Mouse (Mus musculus): ENCODE measurements around the gene Gtf3c6. TPM values are rescaled to one million over a fixed set of nuclear protein-coding genes. Genes with fewer than 3 reads are reported as not detected.

Gtf3c6 gene
- total RNA-seq, 2 experiments from 2014 or later, result 19.2 to 20.1 TPM

- intact Hi-C loops (cut with DNase I), result loop anchor here (5.0 kb wide), 2 partner anchors 35 to 85 kb away; no protein-coding TSS in a partner anchor
Observed at GRCm38 (mm10) chr10:40262200-40262599, 4.3 kb upstream of the Gtf3c6 start.

GRCm38 (mm10) chr10:40260305-40260704 lies 2.4 kb upstream of the Gtf3c6 start:
- intact Hi-C loops (cut with DNase I), result loop anchor here (5.0 kb wide), 2 partner anchors 37 to 87 kb away; no protein-coding TSS in a partner anchor
- no peak for DNase-seq

More at GRCm38 (mm10) chr10:40262200-40262599, 4.3 kb upstream of the Gtf3c6 start:
- no peak for DNase-seq

GRCm38 (mm10) chr10:40259542-40259941 lies 1.6 kb upstream of the Gtf3c6 start:
- intact Hi-C loops (cut with DNase I), result loop anchor here (2.0 kb wide), 1 partner anchor 267 kb away; no protein-coding TSS in a partner anchor
- DNase-seq, result no peak

GRCm38 (mm10) chr10:40258976-40259375 lies 1.1 kb upstream of the Gtf3c6 start:
- intact Hi-C loops (cut with DNase I), result loop anchor here (2.0 kb wide), 1 partner anchor 268 kb away; no protein-coding TSS in a partner anchor
- DNase-seq, result no peak

- DNase-seq, result peak; percentile 16 to 25
- intact Hi-C loops (cut with DNase I), result loop anchor here (2.0 kb wide), 1 partner anchor 268 kb away; no protein-coding TSS in a partner anchor
Observed at GRCm38 (mm10) chr10:40258401-40258966, 576 bp upstream of the Gtf3c6 start.

GRCm38 (mm10) chr10:40256716-40257115 lies 1.2 kb downstream of the Gtf3c6 start:
- intact Hi-C loops (cut with DNase I), result no loop called here
- DNase-seq, result no peak

- DNase-seq, result no peak
- intact Hi-C loops (cut with DNase I), result no loop called here
Observed at GRCm38 (mm10) chr10:40250969-40251368, 6.9 kb downstream of the Gtf3c6 start.

- intact Hi-C loops (cut with DNase I), result no loop called here
- no peak for DNase-seq
Observed at GRCm38 (mm10) chr10:40249625-40250024, 8.3 kb downstream of the Gtf3c6 start.

- no peak for DNase-seq
- intact Hi-C loops (cut with DNase I), result no loop called here
Observed at GRCm38 (mm10) chr10:40247166-40247716, 10.7 kb downstream of the Gtf3c6 start.

GRCm38 (mm10) chr10:40246374-40247165 lies 11.3 kb downstream of the Gtf3c6 start, which contains the start of gene Rpf2:
Gene Rpf2 (minus strand): TSS chr10:40247036.
- intact Hi-C loops (cut with DNase I), result no loop called here

GRCm38 (mm10) chr10:40237826-40238225 lies 20.1 kb downstream of the Gtf3c6 start:
- intact Hi-C loops (cut with DNase I), result no loop called here
- DNase-seq, result no peak

More at GRCm38 (mm10) chr10:40246374-40247165, 11.3 kb downstream of the Gtf3c6 start, which contains the start of gene Rpf2:
- peak; percentile 61 to 72 for DNase-seq

GRCm38 (mm10) chr10:40233241-40233640 lies 24.7 kb downstream of the Gtf3c6 start:
- intact Hi-C loops (cut with DNase I), result no loop called here
- no peak for DNase-seq

GRCm38 (mm10) chr10:40232442-40232841 lies 25.5 kb downstream of the Gtf3c6 start:
- DNase-seq, result no peak
- intact Hi-C loops (cut with DNase I), result no loop called here

- no peak for DNase-seq
- intact Hi-C loops (cut with DNase I), result no loop called here
Observed at GRCm38 (mm10) chr10:40229725-40230124, 28.2 kb downstream of the Gtf3c6 start.

GRCm38 (mm10) chr10:40227660-40228303 lies 30.1 kb downstream of the Gtf3c6 start:
- intact Hi-C loops (cut with DNase I), result no loop called here

GRCm38 (mm10) chr10:40218874-40219273 lies 39.0 kb downstream of the Gtf3c6 start:
- no peak for DNase-seq
- intact Hi-C loops (cut with DNase I), result no loop called here

More at GRCm38 (mm10) chr10:40227660-40228303, 30.1 kb downstream of the Gtf3c6 start:
- no peak for DNase-seq

GRCm38 (mm10) chr10:40212443-40213169 lies 45.3 kb downstream of the Gtf3c6 start:
- DNase-seq, result peak; percentile 75 to 86
- intact Hi-C loops (cut with DNase I), result loop anchor here (1.0 to 5.0 kb wide), 3 partner anchors 75 to 250 kb away; partner anchors contain the start of gene Mfsd4b3
